Mouse (Mus musculus): ENCODE data around the gene Fam198a.

Fam198a gene

GRCm38 (mm10) chr9:121926634-121927405 is 24.0 kb upstream of the Fam198a start:
- no peak for DNase-seq

- no peak for DNase-seq
Observed at GRCm38 (mm10) chr9:121927721-121928120, 23.1 kb upstream of the Fam198a start.

GRCm38 (mm10) chr9:121928498-121928897 is 22.3 kb upstream of the Fam198a start:
- peak; percentile 64 to 70 for DNase-seq

- DNase-seq = no peak
Observed at GRCm38 (mm10) chr9:121934856-121935255, 15.9 kb upstream of the Fam198a start.

DNA sequence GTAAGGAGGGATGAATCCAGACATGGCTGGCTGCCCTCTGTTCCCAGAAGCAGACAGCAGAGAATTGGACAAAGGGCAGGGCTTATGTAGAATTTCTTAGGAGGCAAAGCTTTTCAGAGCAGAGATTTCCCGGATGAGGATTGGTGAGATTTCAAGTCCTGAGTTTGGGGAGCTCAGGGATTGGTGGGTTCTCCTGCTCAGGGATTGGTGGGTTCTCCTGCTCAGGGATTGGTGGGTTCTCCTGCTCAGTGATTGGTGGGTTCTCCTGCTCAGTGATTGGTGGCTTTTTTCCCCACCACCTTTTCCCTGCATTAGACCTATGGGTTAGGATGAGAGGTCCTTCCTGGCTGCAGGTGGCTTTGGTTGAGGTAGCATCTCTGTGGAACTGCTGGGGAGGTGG is 13.8 kb upstream of the Fam198a start:
- DNase-seq = peak in 1 of 2 experiments; percentile 31

DNA sequence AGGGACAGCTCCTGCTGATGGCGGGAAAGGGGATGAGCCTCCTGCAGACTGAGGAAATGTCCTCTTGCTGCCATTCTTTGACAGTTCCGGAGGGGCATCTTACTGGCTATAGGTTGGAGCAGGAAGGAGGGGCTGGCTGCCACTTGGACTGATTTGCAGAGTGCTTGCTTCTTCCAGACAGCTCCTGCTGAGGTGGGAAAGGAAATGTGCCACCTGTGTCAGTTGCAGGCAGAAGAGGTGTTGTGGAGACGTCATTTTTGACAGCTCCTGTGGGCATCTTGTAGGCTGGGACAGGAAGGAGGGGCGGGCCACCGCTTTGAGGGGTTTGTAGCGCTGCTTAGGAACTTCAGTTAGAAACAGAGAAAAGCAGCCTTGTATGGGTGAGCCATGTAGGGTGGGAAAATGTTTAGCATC is 13.3 kb upstream of the Fam198a start:
- DNase-seq = peak; percentile 35 to 36

DNA sequence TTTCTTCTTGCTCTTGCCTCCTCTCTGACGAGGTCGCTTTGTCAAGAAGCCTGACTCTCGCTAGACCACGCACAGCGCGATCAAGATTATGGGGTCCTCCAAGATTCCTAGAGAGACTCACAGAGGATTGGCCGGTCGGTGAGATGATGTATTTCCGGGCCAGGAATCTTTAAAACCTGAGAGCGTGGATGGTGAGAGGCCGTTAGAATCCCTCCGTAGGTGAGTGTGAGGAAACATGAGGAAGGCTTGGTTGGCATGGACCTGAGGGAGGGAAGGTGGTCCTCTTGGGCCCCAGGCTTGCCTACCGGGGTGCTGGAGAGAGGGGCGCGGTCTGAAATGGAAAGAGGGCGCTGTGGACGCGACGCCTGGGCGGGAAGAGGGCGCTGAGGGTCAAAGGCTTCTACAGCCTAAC is 12.8 kb upstream of the Fam198a start:
- peak; percentile 35 to 36 for DNase-seq

DNA sequence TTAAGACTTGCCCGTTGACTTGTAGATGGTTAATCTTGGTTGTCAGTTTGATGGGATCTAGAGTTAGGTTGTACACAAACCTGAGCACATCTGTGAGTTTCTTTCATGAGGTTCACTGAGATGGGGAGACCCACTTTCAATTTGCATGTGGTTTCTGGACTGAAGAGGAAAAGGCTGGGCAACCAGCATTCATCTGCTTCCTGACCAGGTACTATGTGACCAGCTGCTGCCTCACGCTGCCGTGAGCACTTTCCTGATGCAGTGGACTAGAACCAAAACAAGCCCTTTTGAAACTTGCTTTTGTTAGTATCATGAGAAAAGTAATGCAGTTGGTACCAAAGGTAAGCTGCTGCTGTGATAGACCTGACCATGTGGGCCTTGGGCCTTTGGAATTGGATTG is 7.8 kb upstream of the Fam198a start:
- DNase-seq = no peak

- DNase-seq = no peak
Observed at GRCm38 (mm10) chr9:121943628-121944027, 7.2 kb upstream of the Fam198a start.

DNA sequence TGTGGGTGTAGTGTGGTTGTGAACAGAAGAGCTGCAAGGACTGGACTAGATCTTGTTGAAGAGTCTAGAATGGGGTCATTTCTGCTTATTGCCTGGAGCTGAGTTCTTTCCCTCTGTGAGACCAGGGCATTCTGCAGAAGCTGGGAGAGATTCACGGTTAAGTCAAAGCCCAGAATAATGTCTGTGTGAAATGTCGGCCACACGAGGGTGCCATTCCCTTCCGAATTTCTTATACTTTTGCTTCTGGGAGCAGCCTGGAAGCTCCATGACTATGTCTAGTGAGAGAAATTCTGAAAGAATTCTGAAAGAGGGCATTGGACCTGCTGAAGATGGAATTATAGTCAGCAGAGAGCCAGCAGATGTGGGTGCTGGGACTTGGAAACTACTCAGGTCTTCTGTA is 3.0 kb upstream of the Fam198a start:
- DNase-seq = peak; percentile 86 to 87

- no peak for DNase-seq
Observed at GRCm38 (mm10) chr9:121948431-121948830, 2.4 kb upstream of the Fam198a start.

- peak in 1 of 2 experiments; percentile 42 for DNase-seq
Observed at GRCm38 (mm10) chr9:121951114-121951423, 281 bp downstream of the Fam198a start.

DNA sequence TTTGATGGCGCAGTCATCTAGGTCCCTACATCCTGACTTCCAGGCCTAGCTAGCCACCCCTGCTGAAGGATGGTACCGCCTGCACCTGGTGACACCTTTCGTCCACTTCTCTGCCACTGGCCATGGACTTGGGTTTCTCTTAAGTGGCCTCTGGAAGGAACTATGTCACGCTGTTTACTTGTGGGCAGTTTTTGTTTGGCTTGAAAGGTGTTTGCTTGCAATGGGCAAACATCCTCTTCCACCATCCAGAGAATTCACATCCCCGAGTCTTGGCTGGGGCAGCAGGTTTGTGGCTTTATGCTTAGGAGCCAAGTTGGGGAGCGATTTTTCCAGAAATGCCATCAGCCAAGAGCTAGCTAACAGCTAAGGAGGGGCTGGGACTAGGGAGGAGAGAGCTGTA is 1.8 kb downstream of the Fam198a start:
- DNase-seq = no peak

GRCm38 (mm10) chr9:121959966-121960635 is 9.3 kb downstream of the Fam198a start:
- peak in 1 of 2 experiments; percentile 40 for DNase-seq

DNA sequence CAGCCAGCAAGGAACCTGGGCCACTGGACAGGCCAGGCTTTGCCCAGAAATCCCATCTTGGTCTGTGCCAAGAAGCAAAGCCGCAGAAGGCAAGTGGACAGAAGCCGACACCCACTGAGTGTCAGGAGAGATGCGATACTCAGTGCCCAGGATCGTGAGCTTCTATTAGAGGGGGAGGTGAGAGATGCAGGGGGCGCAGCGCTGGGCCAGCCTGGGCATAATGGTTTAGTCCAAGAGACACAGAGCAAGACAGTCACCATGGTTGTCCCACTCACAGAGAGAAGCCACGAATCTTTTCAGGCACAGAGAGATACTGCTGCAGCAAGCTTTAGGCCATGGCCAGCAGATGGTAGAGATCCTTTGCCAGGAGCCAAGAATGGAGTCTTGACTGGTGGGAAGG is 14.2 kb downstream of the Fam198a start:
- peak; percentile 84 to 88 for DNase-seq

DNA sequence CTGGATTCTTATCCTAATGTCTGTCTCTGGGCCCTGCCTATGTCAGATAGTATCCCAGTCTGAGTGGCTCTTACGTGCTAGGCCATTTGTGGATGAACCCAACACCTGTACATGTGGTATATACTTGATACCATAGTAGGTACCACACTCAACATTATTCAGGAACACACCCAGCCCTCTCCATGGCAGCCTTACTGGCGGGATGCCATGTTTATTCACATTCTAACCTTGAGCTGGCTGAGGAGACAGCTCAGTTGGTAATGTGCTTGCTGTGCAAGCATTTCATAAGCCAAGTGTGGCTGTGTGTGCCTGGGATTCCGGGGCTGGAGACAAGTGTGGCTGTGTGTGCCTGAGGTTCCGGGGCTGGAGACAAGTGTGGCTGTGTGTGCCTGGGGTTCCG is 17.5 kb downstream of the Fam198a start:
- peak in 1 of 2 experiments; percentile 40 for DNase-seq

DNA sequence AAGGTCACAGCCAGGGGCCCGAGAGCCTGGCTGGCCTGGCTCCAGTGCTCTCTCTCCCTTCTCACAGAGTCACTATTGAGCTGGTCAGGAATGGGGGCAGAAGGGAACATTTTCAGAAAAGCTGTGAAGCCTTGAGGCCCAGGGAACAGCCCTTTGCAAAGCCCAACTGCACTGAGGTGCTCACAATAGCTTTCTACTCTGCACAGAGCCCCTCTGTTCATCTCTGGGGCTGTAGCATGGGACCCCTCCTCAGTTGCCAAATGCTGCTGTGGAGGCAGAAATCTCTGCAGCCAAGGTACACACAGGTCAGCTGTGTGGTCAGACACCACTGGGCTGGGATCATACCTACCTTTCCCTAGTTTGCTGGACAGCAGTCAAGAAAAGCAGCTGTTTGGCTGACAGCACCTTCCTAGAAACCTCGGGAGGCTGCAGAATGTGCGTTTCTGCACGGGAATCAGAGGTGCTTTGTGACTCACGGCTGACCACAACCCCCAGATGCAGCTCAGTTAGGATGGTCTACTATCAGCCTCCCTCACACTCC is 19.1 kb downstream of the Fam198a start:
- no peak for DNase-seq

- DNase-seq = no peak
Observed at GRCm38 (mm10) chr9:121973207-121973606, 22.4 kb downstream of the Fam198a start.

DNA sequence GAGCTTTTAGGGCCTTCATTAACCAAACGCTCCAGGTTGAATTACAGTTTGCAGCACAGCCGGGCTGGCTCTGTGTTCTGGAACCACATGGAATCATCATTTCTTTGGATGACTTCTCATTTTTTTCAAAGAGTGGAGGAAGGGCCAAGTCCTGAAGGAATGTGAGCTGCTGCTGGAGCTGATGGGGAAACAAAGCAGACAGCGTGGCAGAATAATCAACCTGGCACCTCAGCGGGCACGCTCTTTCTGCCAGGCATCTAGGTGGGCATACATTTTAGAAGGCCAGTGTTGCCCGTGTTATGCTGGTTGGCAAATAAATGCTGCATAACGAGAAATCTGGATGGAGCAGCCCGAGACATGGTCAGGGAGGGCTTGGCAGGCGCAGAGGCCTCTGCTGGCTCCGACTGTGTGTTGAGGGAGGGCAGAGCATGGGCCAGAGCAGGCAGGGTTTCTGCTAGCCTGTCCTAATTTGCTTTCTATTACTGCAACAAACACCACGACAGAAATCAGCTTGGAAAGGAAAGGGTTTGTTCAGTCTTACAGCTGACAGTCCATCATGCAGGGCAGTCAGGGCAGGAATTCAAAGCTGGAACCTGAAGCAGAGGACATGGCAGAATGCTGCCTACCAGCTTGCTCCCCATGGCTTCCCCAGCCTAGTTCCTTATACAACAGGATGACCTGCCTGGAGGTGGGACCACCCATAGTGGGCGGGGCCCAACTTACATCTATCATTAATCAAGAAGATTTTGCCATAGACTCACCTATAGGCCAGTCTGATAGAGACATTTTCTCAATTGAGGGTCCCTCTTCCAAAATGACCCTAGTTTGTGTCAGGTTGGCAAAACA is 23.6 kb downstream of the Fam198a start:
- peak; percentile 84 to 90 for DNase-seq

DNA sequence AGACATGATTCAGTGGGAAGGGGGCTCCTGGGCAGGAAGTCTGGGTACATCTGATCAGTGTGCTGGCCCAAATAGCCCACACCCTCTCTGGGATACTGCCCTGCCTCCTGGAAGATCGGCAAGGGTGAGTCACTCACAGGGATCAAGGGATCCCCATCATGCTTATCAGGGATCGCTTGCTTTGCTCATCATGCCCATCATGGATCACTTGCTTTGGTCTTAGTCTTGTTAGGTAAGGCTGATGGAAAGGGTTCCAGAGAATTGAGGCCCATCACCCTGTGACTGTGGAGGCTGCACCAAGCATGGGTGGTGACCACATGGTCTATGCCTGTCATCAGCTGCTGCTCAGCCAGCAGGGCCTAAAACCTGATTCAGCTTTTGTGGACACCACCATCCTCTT is 24.5 kb downstream of the Fam198a start:
- no peak for DNase-seq

- no peak for DNase-seq
Observed at GRCm38 (mm10) chr9:121981046-121981445, 30.3 kb downstream of the Fam198a start.

DNA sequence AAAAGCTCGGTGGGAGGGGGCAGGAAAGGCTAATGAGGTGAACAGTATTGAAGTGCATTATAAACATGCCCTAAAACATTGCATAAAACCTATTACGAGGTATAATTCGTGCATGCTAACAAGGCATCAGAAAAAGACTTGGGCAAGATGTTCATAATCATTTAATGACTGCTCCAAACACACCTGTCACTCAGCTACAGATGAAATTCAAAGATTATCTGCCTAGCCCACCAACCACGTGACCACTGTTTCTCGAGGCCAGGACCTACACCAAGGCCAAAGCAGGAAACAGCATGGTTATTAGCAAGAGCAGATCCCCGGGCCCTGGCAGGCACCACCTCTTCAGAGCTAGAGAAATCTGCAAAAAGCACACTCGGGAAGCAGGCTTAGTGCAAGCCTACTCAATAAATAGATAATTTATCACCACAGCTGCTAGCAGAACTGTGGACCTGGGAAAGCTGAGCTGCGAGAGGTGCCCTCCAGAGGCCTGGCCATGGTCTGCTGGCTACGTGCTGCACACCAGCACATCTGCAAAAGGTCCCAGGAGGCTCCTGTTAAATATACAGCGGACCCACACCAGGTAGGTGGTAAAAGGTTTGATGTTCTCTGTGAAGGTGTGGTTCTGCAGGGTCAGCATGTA is 30.8 kb downstream of the Fam198a start:
- no peak for DNase-seq

- DNase-seq = no peak
Observed at GRCm38 (mm10) chr9:121982214-121982613, 31.4 kb downstream of the Fam198a start.

Data from cerebellum, postnatal 10 days (tissue).